ENCODE assay signal across 13 mouse cellular contexts in the genomic region with DNA sequence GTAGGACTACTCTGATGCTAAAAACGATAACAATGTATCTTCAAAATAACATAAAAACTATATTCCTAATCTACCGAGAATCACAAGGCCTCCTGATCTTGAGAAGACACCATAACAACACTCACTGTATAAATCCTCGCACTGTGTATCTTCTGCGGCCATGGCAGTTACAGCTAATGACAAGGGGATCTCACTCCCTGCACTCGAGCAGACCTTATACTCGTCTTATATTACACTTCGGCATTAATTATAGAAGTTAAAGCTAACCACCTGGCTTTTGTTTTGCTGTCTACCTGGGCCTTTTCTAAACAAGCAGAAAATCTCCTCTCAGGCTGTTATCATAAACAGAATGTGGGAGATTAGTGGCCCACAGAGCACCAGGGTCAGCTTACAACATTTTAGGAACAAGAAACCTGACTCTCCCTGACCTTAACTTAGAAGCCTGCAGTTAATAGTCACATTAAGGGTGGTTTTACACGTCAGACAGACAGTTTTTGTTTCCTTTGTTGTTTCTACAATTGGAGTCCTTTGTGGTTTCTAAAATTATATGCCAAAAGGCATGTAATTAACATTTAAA.
"Had no signal": no experiment of that assay in that cellular context is flagged by ENCODE, and none has a peak within 500 bp of the region (broad histone marks: within the 10 kb centered on the region; RNA-seq: fewer than 3 reads in every experiment).

No protein-coding gene starts in this region.

- H3K27me3 ChIP-seq: limb, embryonic 13.5 days; neural tube, embryonic 12.5 days; stomach, embryonic 15.5 days had no signal

- H3K9ac ChIP-seq: limb, embryonic 13.5 days; liver, embryonic 14.5 days; neural tube, embryonic 12.5 days; stomach, embryonic 15.5 days had no signal

- H3K4me2 ChIP-seq: limb, embryonic 13.5 days; neural tube, embryonic 12.5 days; stomach, embryonic 15.5 days had no signal

- H3K4me1 ChIP-seq: stomach, embryonic 15.5 days had no signal

- H3K36me3 ChIP-seq: limb, embryonic 13.5 days; neural tube, embryonic 12.5 days; stomach, embryonic 15.5 days had no signal

- H3K4me3 ChIP-seq: layer of hippocampus, adult 2 months; limb, embryonic 13.5 days; myocyte; neural tube, embryonic 12.5 days; stomach, embryonic 15.5 days had no signal

- H3K27ac ChIP-seq: layer of hippocampus, adult 2 months; liver, embryonic 14.5 days; neural tube, embryonic 12.5 days; stomach, embryonic 15.5 days had no signal

- DNase-seq: kidney, adult 18-20 months; lung, adult 18-20 months; midbrain, embryonic 14.5 days; retina, postnatal 1 day; right cerebral cortex, postnatal 14 days; thymus, adult 2 months; thymus, postnatal 25 days had no signal

- H3K9me3 ChIP-seq: limb, embryonic 13.5 days; neural tube, embryonic 12.5 days; stomach, embryonic 15.5 days had no signal
